Comparison of ENCODE assay signal across 8 mouse cellular contexts in genomic region chr6:72164321-72165275, GRCm38 (mm10).
A peak's percentile ranks its signal among the peaks of the same experiment; 100 is the strongest.
DNase-seq lines count a peak whose midpoint lies in the region; ATAC-seq and TF ChIP-seq lines count a peak whose summit lies in the region.

No protein-coding gene starts in this region.

- peak; percentile 100 for TF ChIP-seq RAD21 in MEL (IDR thresholded peaks at IDR 0.05; ENCODE audit: low read depth, low read length)

- H3K4me2 ChIP-seq in forebrain, postnatal 0 days (ENCODE audit: low read depth), result no peak overlapping the region
- H3K4me2 ChIP-seq in neural tube, embryonic 15.5 days, result no peak overlapping the region

- peaks cover 0 to 2% of the 10 kb centered on the region in 2 experiments; a peak in 2 of 4 replicates for H3K36me3 ChIP-seq in MEL (ENCODE audit: control insufficient read depth in 1 of 2, insufficient read depth in 2 of 2, low read length in 2 of 2)
- no peaks in the 10 kb centered on the region for H3K36me3 ChIP-seq in forebrain, postnatal 0 days (ENCODE audit: insufficient read depth)
- no peaks in the 10 kb centered on the region for H3K36me3 ChIP-seq in neural tube, embryonic 15.5 days

- TF ChIP-seq POLR2A in MEL (IDR thresholded peaks at IDR 0.05; ENCODE audit: control insufficient read depth in 1 of 2, insufficient read depth in 1 of 2, low read depth in 1 of 2, low read length in 2 of 2, poor library complexity in 1 of 2), result no peak
- no peak for TF ChIP-seq POLR2A in lung, adult 2 months (IDR thresholded peaks at IDR 0.05; ENCODE audit: borderline replicate concordance, extremely low read depth, low read depth, low read length)

- no peaks in the 10 kb centered on the region for H3K9me3 ChIP-seq in MEL (replicated peaks; ENCODE audit: insufficient read depth, low read length)
- H3K9me3 ChIP-seq in forebrain, postnatal 0 days (ENCODE audit: low read length), result no peaks in the 10 kb centered on the region
- no peaks in the 10 kb centered on the region for H3K9me3 ChIP-seq in neural tube, embryonic 15.5 days (replicated peaks)

- H3K9ac ChIP-seq in MEL (ENCODE audit: control insufficient read depth, low read depth, low read length, poor library complexity, severe bottlenecking), result peak overlapping the region; percentile 51
- no peak overlapping the region for H3K9ac ChIP-seq in forebrain, postnatal 0 days
- 0 out of 2 replicates have a peak overlapping the region, but pooled peaks have one; percentile 1 for H3K9ac ChIP-seq in neural tube, embryonic 15.5 days (replicated peaks)

- TF ChIP-seq EP300 in MEL (IDR thresholded peaks at IDR 0.05; ENCODE audit: low read depth in 1 of 2, low read length in 2 of 2), result no peak

- no peak overlapping the region for H3K27ac ChIP-seq in MEL (ENCODE audit: control insufficient read depth, low read depth, low read length)
- no peak overlapping the region for H3K27ac ChIP-seq in forebrain, postnatal 0 days (ENCODE audit: low read depth, low read length)
- peak overlapping the region; percentile 14; the same call in 1 of the 2 replicates for H3K27ac ChIP-seq in layer of hippocampus, adult 2 months
- no peak overlapping the region for H3K27ac ChIP-seq in neural tube, embryonic 15.5 days (replicated peaks)

- H3K27me3 ChIP-seq in MEL (ENCODE audit: control insufficient read depth in 1 of 2, insufficient read depth in 2 of 2, low read length in 2 of 2), result no peaks in the 10 kb centered on the region
- H3K27me3 ChIP-seq in forebrain, postnatal 0 days (ENCODE audit: insufficient read depth, low read length), result no peaks in the 10 kb centered on the region
- no peaks in the 10 kb centered on the region for H3K27me3 ChIP-seq in neural tube, embryonic 15.5 days (replicated peaks)

- H3K4me3 ChIP-seq in MEL (ENCODE audit: control insufficient read depth in 1 of 2, insufficient read depth in 1 of 2, low read depth in 2 of 2, low read length in 2 of 2), result peak overlapping the region in 1 of 2 experiments; percentile 30; a peak in 1 of 4 replicates
- no peak overlapping the region for H3K4me3 ChIP-seq in forebrain, postnatal 0 days (ENCODE audit: low read depth, low read length)
- no peak overlapping the region for H3K4me3 ChIP-seq in layer of hippocampus, adult 2 months
- no peak overlapping the region for H3K4me3 ChIP-seq in lung, adult 2 months (replicated peaks; ENCODE audit: extremely low read depth, low read depth, low read length)
- H3K4me3 ChIP-seq in neural tube, embryonic 15.5 days (replicated peaks), result no peak overlapping the region

- peak; percentile 89 for DNase-seq in MEL (ENCODE audit: low read depth, low spot score)
- DNase-seq in cerebellum, adult 18-20 months, result peak; percentile 80 to 92
- peak; percentile 95 for DNase-seq in forebrain, postnatal 0 days
- DNase-seq in heart, postnatal 4 days, result peak; percentile 91
- peak; percentile 82 to 91 for DNase-seq in layer of hippocampus, adult 2 months (ENCODE audit: low spot score in 2 of 2)
- DNase-seq in lung, adult 2 months, result peak; percentile 84
- peak; percentile 93 for DNase-seq in testis, postnatal 10 days (ENCODE audit: low spot score)

- 18% methylated on average over 20 of the region's 20 CpGs for WGBS in forebrain, postnatal 0 days
- WGBS in lung, adult 2 months, result 18% methylated on average over 20 of the region's 20 CpGs
- WGBS in neural tube, embryonic 15.5 days, result 21% methylated on average over 20 of the region's 20 CpGs

- peaks cover 0 to 17% of the 10 kb centered on the region in 2 experiments; a peak in 2 of 4 replicates for H3K4me1 ChIP-seq in MEL (ENCODE audit: control insufficient read depth in 1 of 2, insufficient read depth in 2 of 2, low read length in 2 of 2)
- H3K4me1 ChIP-seq in forebrain, postnatal 0 days (ENCODE audit: insufficient read depth), result no peaks in the 10 kb centered on the region
- peaks cover 7% of the 10 kb centered on the region; the same call in 1 of the 2 replicates for H3K4me1 ChIP-seq in lung, adult 2 months (ENCODE audit: control insufficient read depth, insufficient read depth, low read length)
- peaks cover 12% of the 10 kb centered on the region for H3K4me1 ChIP-seq in neural tube, embryonic 15.5 days

- peak; percentile 78 to 96 (median 95) for TF ChIP-seq CTCF in MEL (IDR thresholded peaks at IDR 0.05 in 2 of 3, conservative IDR thresholded peaks at IDR 0.05 in 1 of 3; ENCODE audit: control insufficient read depth in 1 of 3, insufficient read depth in 1 of 3, low read depth in 2 of 3, low read length in 3 of 3, poor library complexity in 1 of 3, severe bottlenecking in 1 of 3)
- peak; percentile 96 for TF ChIP-seq CTCF in forebrain, postnatal 0 days (IDR thresholded peaks at IDR 0.05; ENCODE audit: low read depth)
- peak; percentile 95 for TF ChIP-seq CTCF in layer of hippocampus, adult 2 months (conservative IDR thresholded peaks at IDR 0.05)
- TF ChIP-seq CTCF in lung, adult 2 months (IDR thresholded peaks at IDR 0.05; ENCODE audit: insufficient read depth, low read length), result peak; percentile 98

- no peaks in the 10 kb centered on the region for H3K79me2 ChIP-seq in MEL (ENCODE audit: control insufficient read depth, insufficient read depth, low read length, poor library complexity)

- ATAC-seq in forebrain, postnatal 0 days, result peak; percentile 98
- ATAC-seq in neural tube, embryonic 15.5 days (ENCODE audit: low FRiP score), result peak; percentile 93

TF ChIP-seq in MEL, 35 proteins besides CTCF, POLR2A, EP300 and RAD21:
- TF ChIP-seq MYC (IDR thresholded peaks at IDR 0.05; ENCODE audit: low read depth, low read length), result no peak
- TF ChIP-seq MAX (IDR thresholded peaks at IDR 0.05; ENCODE audit: low read length), result no peak
- TF ChIP-seq ZC3H11A (IDR thresholded peaks at IDR 0.05; ENCODE audit: low read depth, low read length), result peak; percentile 98
- no peak for TF ChIP-seq JUND (IDR thresholded peaks at IDR 0.05; ENCODE audit: low read depth, low read length)
- TF ChIP-seq ELF1 (IDR thresholded peaks at IDR 0.05; ENCODE audit: low read depth, low read length), result no peak
- no peak; the same call in 1 of the 2 replicates for TF ChIP-seq SIN3A (IDR thresholded peaks at IDR 0.05; ENCODE audit: low read length)
- TF ChIP-seq RCOR1 (IDR thresholded peaks at IDR 0.05; ENCODE audit: low read depth, low read length), result no peak
- no peak for TF ChIP-seq ETS1 (IDR thresholded peaks at IDR 0.05; ENCODE audit: low read depth, low read length)
- TF ChIP-seq USF2 (IDR thresholded peaks at IDR 0.05; ENCODE audit: borderline replicate concordance in 1 of 2, insufficient read depth in 1 of 2, low read depth in 1 of 2, low read length in 2 of 2), result no peak
- no peak for TF ChIP-seq USF1 (IDR thresholded peaks at IDR 0.05; ENCODE audit: low read depth, low read length)
- peak; percentile 18; the same call in 1 of the 2 replicates for TF ChIP-seq MXI1 (IDR thresholded peaks at IDR 0.05; ENCODE audit: low read depth, low read length)
- no peak for TF ChIP-seq UBTF (IDR thresholded peaks at IDR 0.05; ENCODE audit: borderline replicate concordance, insufficient read depth, low read depth, low read length)
- TF ChIP-seq CHD2 (IDR thresholded peaks at IDR 0.05; ENCODE audit: low read length), result no peak
- no peak for TF ChIP-seq NRF1 (IDR thresholded peaks at IDR 0.05; ENCODE audit: insufficient read depth, low read depth, low read length, poor library complexity, severe bottlenecking)
- TF ChIP-seq E2F4 (IDR thresholded peaks at IDR 0.05; ENCODE audit: borderline replicate concordance, low read depth, low read length), result no peak
- TF ChIP-seq TCF12 (IDR thresholded peaks at IDR 0.05; ENCODE audit: low read depth, low read length), result no peak
- no peak for TF ChIP-seq ZKSCAN1 (IDR thresholded peaks at IDR 0.05; ENCODE audit: low read depth, low read length)
- no peak for TF ChIP-seq GATA1 (IDR thresholded peaks at IDR 0.05; ENCODE audit: low read depth, low read length)
- no peak for TF ChIP-seq NELFE (IDR thresholded peaks at IDR 0.05; ENCODE audit: low read depth, low read length)
- no peak for TF ChIP-seq CHD1 (IDR thresholded peaks at IDR 0.05; ENCODE audit: low read depth, low read length)
- no peak for TF ChIP-seq HCFC1 (IDR thresholded peaks at IDR 0.05; ENCODE audit: low read depth, low read length)
- peak; percentile 96 for TF ChIP-seq SMC3 (IDR thresholded peaks at IDR 0.05; ENCODE audit: low read depth, low read length)
- TF ChIP-seq POLR2AphosphoS5 (IDR thresholded peaks at IDR 0.05; ENCODE audit: borderline replicate concordance, low read depth, low read length), result no peak
